Mouse (Mus musculus) layer of hippocampus, adult 11-12 months (tissue): ENCODE measurements around the gene Cd320.
A peak's percentile ranks its signal among the peaks of the same experiment; 100 is the strongest.
"Not testable (repeated sequence)": the region's sequence is repeated elsewhere in the genome, so short reads cannot be mapped to it uniquely, and the experiment has no call there.

ENCODE experiments used
- DNase-seq: peaks from one replicate; pipeline ENCODE4 v3.0.0; 2022; ENCODE audit warnings: low spot score

The Cd320 gene

GRCm38 (mm10) chr17:33825462-33825861 is 17.4 kb upstream of the Cd320 start:
- no peak for DNase-seq

GRCm38 (mm10) chr17:33826850-33827249 is 16.0 kb upstream of the Cd320 start:
- DNase-seq = peak; percentile 73

GRCm38 (mm10) chr17:33828892-33829291 is 14.0 kb upstream of the Cd320 start:
- no peak for DNase-seq

GRCm38 (mm10) chr17:33829561-33829960 is 13.3 kb upstream of the Cd320 start:
- no peak for DNase-seq

- DNase-seq = no peak
Measured at GRCm38 (mm10) chr17:33844196-33844595, 1.3 kb downstream of the Cd320 start.

GRCm38 (mm10) chr17:33848139-33848538 is 5.2 kb downstream of the Cd320 start:
- no peak for DNase-seq

- DNase-seq = no peak
Measured at GRCm38 (mm10) chr17:33851331-33851730, 8.4 kb downstream of the Cd320 start.

GRCm38 (mm10) chr17:33857816-33858215 is 14.9 kb downstream of the Cd320 start:
- DNase-seq = no peak

GRCm38 (mm10) chr17:33865330-33866030 is 22.6 kb downstream of the Cd320 start:
- peak; percentile 77 for DNase-seq

GRCm38 (mm10) chr17:33873537-33873936 is 30.6 kb downstream of the Cd320 start, which contains the start of gene Gm7029:
TSS of gene Gm7029 (plus strand) at chr17:33873837.
- DNase-seq = not testable (repeated sequence)

- DNase-seq = no peak
Measured at GRCm38 (mm10) chr17:33874411-33874810, 31.5 kb downstream of the Cd320 start.

GRCm38 (mm10) chr17:33875797-33876196 is 32.9 kb downstream of the Cd320 start:
- not testable (repeated sequence) for DNase-seq

GRCm38 (mm10) chr17:33884320-33884719 is 41.4 kb downstream of the Cd320 start:
- DNase-seq = not testable (repeated sequence)

GRCm38 (mm10) chr17:33887802-33888201 is 44.9 kb downstream of the Cd320 start:
- not testable (repeated sequence) for DNase-seq

GRCm38 (mm10) chr17:33888230-33888629 is 45.3 kb downstream of the Cd320 start:
- not testable (repeated sequence) for DNase-seq

GRCm38 (mm10) chr17:33889941-33890532 is 47.1 kb downstream of the Cd320 start:
- DNase-seq = not testable (repeated sequence)

- DNase-seq = peak; percentile 100
Measured at GRCm38 (mm10) chr17:33890533-33891059, 47.7 kb downstream of the Cd320 start, which contains the start of gene Kifc1. TSS of gene Kifc1 (minus strand) at chr17:33890661.

GRCm38 (mm10) chr17:33891357-33891756 is 48.5 kb downstream of the Cd320 start:
- DNase-seq = no peak

- DNase-seq = not testable (repeated sequence)
Measured at GRCm38 (mm10) chr17:33891892-33892291, 49.0 kb downstream of the Cd320 start.

- DNase-seq = no peak
Measured at GRCm38 (mm10) chr17:33892429-33892828, 49.5 kb downstream of the Cd320 start.

GRCm38 (mm10) chr17:33893011-33893410 is 50.1 kb downstream of the Cd320 start:
- not testable (repeated sequence) for DNase-seq

- DNase-seq = no peak
Measured at GRCm38 (mm10) chr17:33897114-33897794, 54.4 kb downstream of the Cd320 start.

- not testable (repeated sequence) for DNase-seq
Measured at GRCm38 (mm10) chr17:33898193-33898592, 55.3 kb downstream of the Cd320 start.
